Mouse (Mus musculus) testis, adult 10 weeks (tissue): Measurements from ENCODE around the gene A130010J15Rik. TPM values are rescaled to one million over a fixed set of nuclear protein-coding genes. Genes with fewer than 3 reads are reported as not detected.

Experiments used
- polyA plus RNA-seq: library from polyadenylated mRNA; stranded (reverse); fragments of 350-450 nt; fragmentation: Illumina TruSeq; extraction: RNeasy Lipid Tissue Mini Kit (QIAGEN cat#74804); gene quantifications from one replicate; pipeline ENCODE4 v1.2.3, GENCODE M21; 2014; ENCODE audit warnings: low read depth, low replicate concordance

Gene A130010J15Rik
- 9.0 TPM for polyA plus RNA-seq

GRCm38 (mm10) chr1:193167746-193168145 is at the start of gene A130010J15Rik:
A130010J15Rik (plus strand) TSS chr1:193168046.

GRCm38 (mm10) chr1:193129786-193130455 is 37.9 kb upstream of the A130010J15Rik start, which contains the start of gene Diexf:
Diexf (minus strand) TSS chr1:193130272.

GRCm38 (mm10) chr1:193152872-193153271 is 15.0 kb upstream of the A130010J15Rik start, which contains the start of gene Irf6:
Irf6 (plus strand) TSS chr1:193153111.

GRCm38 (mm10) chr1:193201383-193201778 is 33.5 kb downstream of the A130010J15Rik start, which contains the start of gene Traf3ip3:
Traf3ip3 (minus strand) TSS chr1:193201703.

DNA sequence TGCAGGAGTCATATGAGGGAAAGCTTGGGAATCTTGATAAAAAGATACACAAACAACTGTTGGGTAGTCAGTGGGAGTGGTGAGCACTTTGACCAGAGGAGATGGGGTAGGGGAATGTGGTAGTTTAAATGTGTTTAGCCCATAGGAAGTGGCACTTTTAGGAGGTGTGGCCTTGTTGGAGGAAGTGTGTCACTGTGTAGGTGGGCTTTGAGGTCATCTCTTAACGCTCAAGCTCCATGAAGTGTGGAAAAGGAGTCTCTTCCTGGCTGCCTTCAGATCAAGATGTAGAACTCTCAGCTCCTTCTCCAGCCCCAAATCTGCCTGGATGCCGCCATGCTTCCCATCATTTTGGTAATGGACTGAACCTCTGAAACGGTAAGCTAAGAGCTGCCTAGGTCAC is 39.7 kb downstream of the A130010J15Rik start, which contains the start of gene Lamb3:
Gene Lamb3, plus strand, starts transcription at position 197 of the 400 bp plus-strand sequence.

Other genes with a start within 250 kb of the A130010J15Rik start
- 5.0 TPM for gene Syt14, start 132.3 kb upstream of the A130010J15Rik start, polyA plus RNA-seq
- 12.0 TPM for gene Diexf, start 37.8 kb upstream of the A130010J15Rik start, polyA plus RNA-seq
- 6.8 TPM for gene Irf6, start 14.9 kb upstream of the A130010J15Rik start, polyA plus RNA-seq
- gene Traf3ip3, start 33.7 kb downstream of the A130010J15Rik start, polyA plus RNA-seq: not detected
- 0.36 TPM for gene Lamb3, start 39.7 kb downstream of the A130010J15Rik start, polyA plus RNA-seq
- gene Hsd11b1, start 96.0 kb downstream of the A130010J15Rik start, polyA plus RNA-seq: 0.73 TPM
- not detected for gene G0s2, start 105.2 kb downstream of the A130010J15Rik start, polyA plus RNA-seq
- 0.85 TPM for gene Camk1g, start 202.3 kb downstream of the A130010J15Rik start, polyA plus RNA-seq